15 mouse cellular contexts compared by ENCODE assay signal in genomic region chr4:127289039-127289548, GRCm38 (mm10). TPM values are rescaled to one million over a fixed set of nuclear protein-coding genes. Genes with fewer than 3 reads are reported as not detected.
A peak's percentile ranks its signal among the peaks of the same experiment; 100 is the strongest.
DNase-seq lines count a peak whose midpoint lies in the region; ATAC-seq lines count a peak whose summit lies in the region.
"Had no signal": no experiment of that assay in that cellular context is flagged by ENCODE, and none has a peak within 500 bp of the region (broad histone marks: within the 10 kb centered on the region; RNA-seq: fewer than 3 reads in every experiment).

No protein-coding gene starts in this region.

- H3K27ac ChIP-seq in embryonic facial prominence, embryonic 10.5 days (replicated peaks): peak overlapping the region; percentile 25; the same call in 1 of the 2 replicates
- H3K27ac ChIP-seq in heart, embryonic 13.5 days (replicated peaks): peak overlapping the region; percentile 58
- H3K27ac ChIP-seq in kidney, embryonic 16.5 days (ENCODE audit: low read length): no peak overlapping the region
- no peak overlapping the region for H3K27ac ChIP-seq in hindbrain, embryonic 13.5 days
- H3K27ac ChIP-seq: embryonic facial prominence, embryonic 12.5 days; liver, embryonic 14.5 days had no signal

- H3K4me2 ChIP-seq in heart, embryonic 13.5 days: no peak overlapping the region
- H3K4me2 ChIP-seq in kidney, embryonic 16.5 days (replicated peaks; ENCODE audit: low read depth, low read length): no peak overlapping the region
- H3K4me2 ChIP-seq in hindbrain, embryonic 13.5 days: no peak overlapping the region
- H3K4me2 ChIP-seq: embryonic facial prominence, embryonic 12.5 days; midbrain, embryonic 11.5 days had no signal

- no peak overlapping the region for H3K4me3 ChIP-seq in embryonic facial prominence, embryonic 10.5 days
- H3K4me3 ChIP-seq in heart, embryonic 13.5 days: no peak overlapping the region
- no peak overlapping the region for H3K4me3 ChIP-seq in kidney, embryonic 16.5 days (ENCODE audit: low read length)
- no peak overlapping the region for H3K4me3 ChIP-seq in hindbrain, embryonic 13.5 days
- H3K4me3 ChIP-seq: embryonic facial prominence, embryonic 12.5 days had no signal

- 67% methylated on average over 6 of the region's 6 CpGs for WGBS in embryonic facial prominence, embryonic 10.5 days
- 41% methylated on average over 6 of the region's 6 CpGs for WGBS in heart, embryonic 13.5 days
- 64% methylated on average over 6 of the region's 6 CpGs for WGBS in kidney, embryonic 16.5 days
- WGBS in hindbrain, embryonic 13.5 days: 78% methylated on average over 6 of the region's 6 CpGs

- DNase-seq in gastrocnemius, postnatal 25 days: peak; percentile 25
- no peak for DNase-seq in gastrocnemius, postnatal 36 days
- no peak for DNase-seq in embryonic facial prominence, embryonic 10.5 days (ENCODE audit: low spot score)
- no peak for DNase-seq in embryo, embryonic 10.5 days (ENCODE audit: low spot score)
- no peak for DNase-seq in spleen, postnatal 10 days (ENCODE audit: low spot score in 2 of 2)
- DNase-seq: B cell, adult 2 months; cerebellum, adult 8-10 months had no signal

- no peaks in the 10 kb centered on the region for H3K27me3 ChIP-seq in embryonic facial prominence, embryonic 10.5 days (replicated peaks; ENCODE audit: low read depth, poor library complexity, severe bottlenecking)
- no peaks in the 10 kb centered on the region for H3K27me3 ChIP-seq in heart, embryonic 13.5 days (replicated peaks)
- H3K27me3 ChIP-seq in kidney, embryonic 16.5 days (ENCODE audit: insufficient read depth, low read length): no peaks in the 10 kb centered on the region
- no peaks in the 10 kb centered on the region for H3K27me3 ChIP-seq in hindbrain, embryonic 13.5 days
- H3K27me3 ChIP-seq: embryonic facial prominence, embryonic 12.5 days had no signal

- H3K9me3 ChIP-seq in embryonic facial prominence, embryonic 10.5 days: no peaks in the 10 kb centered on the region
- no peaks in the 10 kb centered on the region for H3K9me3 ChIP-seq in heart, embryonic 13.5 days
- no peaks in the 10 kb centered on the region for H3K9me3 ChIP-seq in kidney, embryonic 16.5 days (ENCODE audit: low read length)
- no peaks in the 10 kb centered on the region for H3K9me3 ChIP-seq in hindbrain, embryonic 13.5 days
- H3K9me3 ChIP-seq: embryonic facial prominence, embryonic 12.5 days had no signal

- H3K4me1 ChIP-seq in embryonic facial prominence, embryonic 10.5 days: peaks cover 28% of the 10 kb centered on the region
- peaks cover 19% of the 10 kb centered on the region for H3K4me1 ChIP-seq in heart, embryonic 13.5 days
- H3K4me1 ChIP-seq in kidney, embryonic 16.5 days (ENCODE audit: insufficient read depth, low read length): no peaks in the 10 kb centered on the region
- H3K4me1 ChIP-seq in hindbrain, embryonic 13.5 days (replicated peaks): no peaks in the 10 kb centered on the region
- H3K4me1 ChIP-seq: embryonic facial prominence, embryonic 12.5 days had no signal

- intact Hi-C loops in gastrocnemius, postnatal 36 days (cut with DNase I): no loop called here

- H3K36me3 ChIP-seq in embryonic facial prominence, embryonic 10.5 days (replicated peaks): no peaks in the 10 kb centered on the region
- no peaks in the 10 kb centered on the region for H3K36me3 ChIP-seq in heart, embryonic 13.5 days
- H3K36me3 ChIP-seq in kidney, embryonic 16.5 days (ENCODE audit: insufficient read depth, low read length): no peaks in the 10 kb centered on the region
- no peaks in the 10 kb centered on the region for H3K36me3 ChIP-seq in hindbrain, embryonic 13.5 days
- H3K36me3 ChIP-seq: embryonic facial prominence, embryonic 12.5 days; G1E had no signal

- no peak overlapping the region for H3K9ac ChIP-seq in heart, embryonic 13.5 days
- no peak overlapping the region for H3K9ac ChIP-seq in kidney, embryonic 16.5 days (replicated peaks; ENCODE audit: low read length)
- no peak overlapping the region for H3K9ac ChIP-seq in hindbrain, embryonic 13.5 days
- H3K9ac ChIP-seq: embryonic facial prominence, embryonic 12.5 days; liver, embryonic 14.5 days had no signal

- peak; percentile 69 for ATAC-seq in heart, embryonic 13.5 days (ENCODE audit: extremely low read depth, insufficient number of reproducible peaks, low FRiP score, low TSS enrichment)
- peak; percentile 42; the same call in 1 of the 2 replicates for ATAC-seq in kidney, embryonic 16.5 days (ENCODE audit: low FRiP score, low TSS enrichment)
- ATAC-seq in hindbrain, embryonic 13.5 days (ENCODE audit: low FRiP score): no peak

RNA-seq across cellular contexts. Expression of gene Gja4, which starts 24.7 kb away (rescaled TPM):
- total RNA-seq in gastrocnemius, postnatal 25 days (2021): 1 to 10 TPM; 4.1 to 6.7 TPM
- 1 to 10 TPM; 4.4 TPM for total RNA-seq in gastrocnemius, postnatal 36 days (2021)
- polyA plus RNA-seq in embryonic facial prominence, embryonic 10.5 days (2016; fragmentation: Nextera tagmentation; extraction: Ambion mirVana): 10.8 and 12.5 TPM in 2 replicates
- polyA plus RNA-seq in heart, embryonic 13.5 days (2015; fragmentation: Nextera tagmentation; extraction: Ambion mirVana): 29.5 and 32.9 TPM in 2 replicates
- polyA plus RNA-seq in kidney, embryonic 16.5 days (2015; fragmentation: Nextera tagmentation; extraction: Ambion mirVana): 30.9 TPM in 2 replicates
- polyA plus RNA-seq in hindbrain, embryonic 13.5 days (2015; fragmentation: Nextera tagmentation; extraction: Ambion mirVana): 20.6 and 23.4 TPM in 2 replicates
- total RNA-seq: granulocyte monocyte progenitor cell, adult 5-6 weeks had no signal
- polyA plus RNA-seq: G1E had no signal

RNA-seq across cellular contexts. Expression of gene Gjb3, which starts 41.5 kb away (rescaled TPM):
- not detected for total RNA-seq in gastrocnemius, postnatal 25 days (2021)
- not detected for total RNA-seq in gastrocnemius, postnatal 36 days (2021)
- polyA plus RNA-seq in embryonic facial prominence, embryonic 10.5 days (2016; fragmentation: Nextera tagmentation; extraction: Ambion mirVana): 8.0 and 8.2 TPM in 2 replicates
- polyA plus RNA-seq in heart, embryonic 13.5 days (2015; fragmentation: Nextera tagmentation; extraction: Ambion mirVana): not detected in 2 replicates
- polyA plus RNA-seq in kidney, embryonic 16.5 days (2015; fragmentation: Nextera tagmentation; extraction: Ambion mirVana): 1.3 TPM in 2 replicates
- polyA plus RNA-seq in hindbrain, embryonic 13.5 days (2015; fragmentation: Nextera tagmentation; extraction: Ambion mirVana): 0.30 and 0.54 TPM in 2 replicates
- total RNA-seq: G1E had no signal
- polyA plus RNA-seq: G1E had no signal

RNA-seq across cellular contexts. Expression of gene Smim12, which starts 45.5 kb away (rescaled TPM):
- total RNA-seq in gastrocnemius, postnatal 25 days (2021): 10 to 100 TPM; 32.7 to 33.4 TPM
- 10 to 100 TPM; 29.7 to 34.2 TPM for total RNA-seq in gastrocnemius, postnatal 36 days (2021)
- polyA plus RNA-seq in embryonic facial prominence, embryonic 10.5 days (2016; fragmentation: Nextera tagmentation; extraction: Ambion mirVana): 73.7 and 80.0 TPM in 2 replicates
- 57.3 and 61.5 TPM in 2 replicates for polyA plus RNA-seq in heart, embryonic 13.5 days (2015; fragmentation: Nextera tagmentation; extraction: Ambion mirVana)
- 66.6 and 74.9 TPM in 2 replicates for polyA plus RNA-seq in kidney, embryonic 16.5 days (2015; fragmentation: Nextera tagmentation; extraction: Ambion mirVana)
- 55.6 and 56.1 TPM in 2 replicates for polyA plus RNA-seq in hindbrain, embryonic 13.5 days (2015; fragmentation: Nextera tagmentation; extraction: Ambion mirVana)

Comparison
In these comparisons a context has a peak if more than half of its experiments do, and no peak if none do; other contexts are left out.
1. H3K27ac ChIP-seq: peak in embryonic facial prominence, embryonic 10.5 days (single experiment) and heart, embryonic 13.5 days (single experiment); none in kidney, embryonic 16.5 days (single experiment) and hindbrain, embryonic 13.5 days (single experiment).